Mouse (Mus musculus) G1E (cell line): ENCODE data around the gene Snx29. TPM values are rescaled to one million over a fixed set of nuclear protein-coding genes. Genes with fewer than 3 reads are reported as not detected.

ENCODE experiments used
- ATAC-seq: 2 replicates; pipeline ENCODE4 v1.8.0; 2016; ENCODE audit warnings: mild to moderate bottlenecking; ENCODE audit not compliant: insufficient number of reproducible peaks, poor library complexity, low FRiP score, severe bottlenecking; ENCODE audit errors: extremely low read depth
- DNase-seq: peaks from one replicate; pipeline ENCODE4 v3.0.0; 2012; ENCODE audit warnings: low spot score
- H3K27me3 ChIP-seq: 2 replicates; pipeline ENCODE4 v1.6.1; 2012; ENCODE audit warnings: mild to moderate bottlenecking, low read length, inconsistent platforms; ENCODE audit not compliant: insufficient read depth
- H3K36me3 ChIP-seq: replicated peaks from 2 replicates; pipeline ENCODE3; 2012; ENCODE audit warnings: mild to moderate bottlenecking, inconsistent platforms
- H3K4me1 ChIP-seq: 2 replicates; pipeline ENCODE4 v1.6.1; 2012; ENCODE audit warnings: low read depth, low read length, inconsistent platforms, mixed read lengths; ENCODE audit not compliant: insufficient read depth
- H3K4me3 ChIP-seq: 2 replicates; pipeline ENCODE4 v1.5.1; 2012; ENCODE audit warnings: low read depth, mild to moderate bottlenecking, inconsistent platforms, low read length, moderate library complexity, mixed read lengths
- H3K9me3 ChIP-seq: replicated peaks from 2 replicates; pipeline ENCODE4 v1.6.1; 2012; ENCODE audit warnings: inconsistent platforms
- CTCF ChIP-seq: IDR thresholded peaks from 2 replicates; pipeline ENCODE4 v1.5.1; 2012; ENCODE audit warnings: low read depth, low read length, inconsistent platforms, mixed read lengths
- GATA1 ChIP-seq: IDR thresholded peaks from 2 replicates; pipeline ENCODE4 v1.6.1; 2012; ENCODE audit warnings: borderline replicate concordance, low read length, inconsistent platforms, mixed read lengths
- GATA2 ChIP-seq: IDR thresholded peaks from 2 replicates; pipeline ENCODE4 v1.6.1; 2012; ENCODE audit warnings: low read depth, low read length, inconsistent platforms, borderline replicate concordance
- POLR2AphosphoS5 ChIP-seq: IDR thresholded peaks from 2 replicates; pipeline ENCODE4 v1.6.1; 2012; ENCODE audit warnings: low read depth, low read length, inconsistent platforms; ENCODE audit not compliant: insufficient replicate concordance
- TAL1 ChIP-seq: conservative IDR thresholded peaks from 2 replicates; pipeline ENCODE4 v1.6.1; 2012; ENCODE audit warnings: low read depth, low read length, inconsistent platforms, mixed read lengths
- polyA plus RNA-seq: library from polyadenylated mRNA; stranded (reverse); fragments of >175 nt; gene quantifications from 2 replicates; pipeline ENCODE4 v1.2.3, GENCODE M21; 2012
- total RNA-seq, 2 experiments: library from RNA; stranded (forward) in 1 of 2; stranded (reverse) in 1 of 2; fragments of 200-1000 nt in 1 of 2; fragments of >200 nt in 1 of 2; fragmentation: Nextera tagmentation in 1 of 2; gene quantifications; 2 replicates each; pipeline ENCODE4 v1.2.3; 2014 to 2017

The Snx29 gene
- total and polyA plus RNA-seq, 3 experiments, result 4.4 to 18.0 (median 9.1) TPM

- no peak for ATAC-seq
- Histone ChIP-seq H3K4me3 (no peak overlapping the region), H3K27me3 (no peaks in the 10 kb centered on the region; the same call in 1 of the 2 replicates), H3K9me3 (no peaks in the 10 kb centered on the region), H3K4me1 (no peaks in the 10 kb centered on the region), H3K36me3 (no peaks in the 10 kb centered on the region)
- no peak for DNase-seq
- no peak for TF ChIP-seq CTCF
- TF ChIP-seq TAL1, result no peak
- TF ChIP-seq GATA1, result no peak
- TF ChIP-seq GATA2, result no peak
- no peak for TF ChIP-seq POLR2AphosphoS5
Measured at GRCm38 (mm10) chr16:11743013-11743412, 420.3 kb downstream of the Snx29 start.

- Histone ChIP-seq H3K4me1 (no peaks in the 10 kb centered on the region), H3K36me3 (no peaks in the 10 kb centered on the region), H3K9me3 (no peaks in the 10 kb centered on the region), H3K4me3 (no peak overlapping the region), H3K27me3 (no peaks in the 10 kb centered on the region; the same call in 1 of the 2 replicates)
- ATAC-seq (no peak), DNase-seq (no peak)
- TF ChIP-seq GATA2, result no peak
- TF ChIP-seq TAL1, result no peak
- no peak for TF ChIP-seq POLR2AphosphoS5
- no peak for TF ChIP-seq CTCF
Measured at GRCm38 (mm10) chr16:11743724-11744123, 421.0 kb downstream of the Snx29 start.

GRCm38 (mm10) chr16:11746036-11746435, 423.3 kb downstream of the Snx29 start:
- no peaks in the 10 kb centered on the region for H3K9me3 ChIP-seq
- H3K4me1 ChIP-seq, result no peaks in the 10 kb centered on the region
- no peak overlapping the region for H3K4me3 ChIP-seq
- ATAC-seq, result no peak
- H3K27me3 ChIP-seq, result no peaks in the 10 kb centered on the region; the same call in 1 of the 2 replicates
- no peaks in the 10 kb centered on the region for H3K36me3 ChIP-seq
- DNase-seq, result no peak
- TF ChIP-seq GATA1 (no peak), GATA2 (no peak), TAL1 (no peak), POLR2AphosphoS5 (no peak), CTCF (no peak)

- no peak overlapping the region for H3K4me3 ChIP-seq
- H3K4me1 ChIP-seq, result no peaks in the 10 kb centered on the region
- no peaks in the 10 kb centered on the region for H3K36me3 ChIP-seq
- no peaks in the 10 kb centered on the region; the same call in 1 of the 2 replicates for H3K27me3 ChIP-seq
- DNase-seq, result no peak
- TF ChIP-seq GATA1, result no peak
- TF ChIP-seq GATA2, result no peak
- no peak for TF ChIP-seq CTCF
- no peak for TF ChIP-seq POLR2AphosphoS5
- TF ChIP-seq TAL1, result no peak
- ATAC-seq, result no peak
- H3K9me3 ChIP-seq, result no peaks in the 10 kb centered on the region
Measured at GRCm38 (mm10) chr16:11747867-11748266, 425.2 kb downstream of the Snx29 start.

- no peaks in the 10 kb centered on the region for H3K4me1 ChIP-seq
- DNase-seq (no peak), ATAC-seq (no peak)
- H3K9me3 ChIP-seq, result no peaks in the 10 kb centered on the region
- no peaks in the 10 kb centered on the region; the same call in 1 of the 2 replicates for H3K27me3 ChIP-seq
- TF ChIP-seq GATA1 (no peak), GATA2 (no peak), POLR2AphosphoS5 (no peak), CTCF (no peak), TAL1 (no peak)
- H3K4me3 ChIP-seq, result no peak overlapping the region
- no peaks in the 10 kb centered on the region for H3K36me3 ChIP-seq
Measured at GRCm38 (mm10) chr16:11749111-11749510, 426.4 kb downstream of the Snx29 start.

- no peak for DNase-seq
- no peak for ATAC-seq
- Histone ChIP-seq H3K27me3 (no peaks in the 10 kb centered on the region), H3K36me3 (no peaks in the 10 kb centered on the region), H3K9me3 (no peaks in the 10 kb centered on the region), H3K4me3 (no peak overlapping the region), H3K4me1 (no peaks in the 10 kb centered on the region)
- TF ChIP-seq GATA1 (no peak), CTCF (no peak), TAL1 (no peak), GATA2 (no peak), POLR2AphosphoS5 (no peak)
Measured at GRCm38 (mm10) chr16:11750605-11751004, 427.9 kb downstream of the Snx29 start.

GRCm38 (mm10) chr16:11752557-11752956, 429.8 kb downstream of the Snx29 start:
- Histone ChIP-seq H3K4me1 (no peaks in the 10 kb centered on the region), H3K27me3 (no peaks in the 10 kb centered on the region), H3K36me3 (no peaks in the 10 kb centered on the region), H3K4me3 (no peak overlapping the region), H3K9me3 (no peaks in the 10 kb centered on the region)
- ATAC-seq (no peak), DNase-seq (no peak)
- TF ChIP-seq POLR2AphosphoS5 (no peak), CTCF (no peak), TAL1 (no peak), GATA2 (no peak), GATA1 (no peak)
